Mouse (Mus musculus): ENCODE data around the gene Kmt2b.

GRCm38 (mm10) chr7:30544327-30544726 is 44.2 kb downstream of the Kmt2b start:
- TF ChIP-seq JUND (conservative IDR thresholded peaks at IDR 0.05; ENCODE audit: low read depth, low read length) (no peak), EP300 (IDR thresholded peaks at IDR 0.05; ENCODE audit: low read length) (no peak), MYC (IDR thresholded peaks at IDR 0.05; ENCODE audit: low read depth, low read length) (no peak), CTCF (conservative IDR thresholded peaks at IDR 0.05 in 1 of 2, IDR thresholded peaks at IDR 0.05 in 1 of 2; ENCODE audit: low read depth in 2 of 2, low read length in 2 of 2) (no peak), POLR2A (IDR thresholded peaks at IDR 0.05; ENCODE audit: low read depth, low read length) (no peak), USF1 (IDR thresholded peaks at IDR 0.05; ENCODE audit: low read depth, low read length) (no peak), HCFC1 (IDR thresholded peaks at IDR 0.05; ENCODE audit: low read depth, low read length) (no peak), UBTF (IDR thresholded peaks at IDR 0.05; ENCODE audit: low read depth, low read length) (no peak), SIN3A (IDR thresholded peaks at IDR 0.05; ENCODE audit: low read length) (no peak), TCF12 (IDR thresholded peaks at IDR 0.05; ENCODE audit: low read depth, low read length) (no peak), MAX (IDR thresholded peaks at IDR 0.05; ENCODE audit: low read length) (no peak), GABPA (IDR thresholded peaks at IDR 0.05; ENCODE audit: insufficient replicate concordance, low read depth, low read length) (no peak)
